Mouse (Mus musculus) WW6 (cell line): Measurements from ENCODE around the gene March7.

ENCODE experiments used
- DNase-seq: peaks from one replicate; pipeline ENCODE4 v3.0.0-alpha.2; 2013; ENCODE audit warnings: low read depth, low spot score

Gene March7

DNA sequence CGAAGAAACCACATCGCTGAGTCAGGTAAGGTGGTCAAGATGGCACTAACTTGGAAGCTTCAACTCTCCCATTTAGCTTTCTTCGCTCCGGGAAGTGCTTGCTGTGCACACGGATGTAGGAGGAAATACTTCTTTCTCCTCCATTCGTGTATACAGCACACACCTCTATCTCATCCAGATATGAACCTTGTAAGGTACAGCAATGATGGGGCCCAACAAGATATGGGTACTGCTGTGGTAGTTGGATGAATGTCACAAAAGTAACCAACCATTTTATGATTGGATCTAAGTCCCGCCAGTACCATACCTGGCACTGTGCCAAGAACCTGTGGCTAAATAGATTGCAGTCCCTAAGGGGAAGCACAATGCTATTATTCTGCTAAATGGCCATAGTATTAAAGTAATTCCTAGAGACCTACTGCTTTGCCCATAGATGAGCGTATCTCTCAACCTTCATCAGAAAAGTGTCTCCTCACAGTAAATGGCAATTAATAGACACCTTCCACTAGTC, 75.5 kb downstream of the March7 start:
- no peak for DNase-seq

DNA sequence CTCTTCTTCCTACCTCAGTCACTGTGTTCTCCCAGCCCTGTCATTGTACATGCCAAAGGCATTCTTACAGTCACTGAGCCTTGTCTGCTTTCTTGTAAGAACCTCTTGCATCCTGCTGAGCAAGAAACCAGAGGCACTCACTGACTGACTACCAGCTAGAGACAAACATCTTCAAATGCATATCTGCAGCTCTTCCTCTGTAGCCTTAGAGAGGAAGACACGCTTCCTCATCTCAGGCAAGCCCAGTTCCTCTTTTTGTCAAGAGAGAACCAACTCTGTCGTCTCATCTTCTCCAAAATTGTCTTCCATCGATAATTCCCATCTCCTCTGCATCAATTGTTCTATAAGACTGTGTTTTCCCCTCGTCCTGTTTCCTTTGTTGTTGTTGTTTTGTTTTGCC, 78.9 kb downstream of the March7 start:
- no peak for DNase-seq

DNA sequence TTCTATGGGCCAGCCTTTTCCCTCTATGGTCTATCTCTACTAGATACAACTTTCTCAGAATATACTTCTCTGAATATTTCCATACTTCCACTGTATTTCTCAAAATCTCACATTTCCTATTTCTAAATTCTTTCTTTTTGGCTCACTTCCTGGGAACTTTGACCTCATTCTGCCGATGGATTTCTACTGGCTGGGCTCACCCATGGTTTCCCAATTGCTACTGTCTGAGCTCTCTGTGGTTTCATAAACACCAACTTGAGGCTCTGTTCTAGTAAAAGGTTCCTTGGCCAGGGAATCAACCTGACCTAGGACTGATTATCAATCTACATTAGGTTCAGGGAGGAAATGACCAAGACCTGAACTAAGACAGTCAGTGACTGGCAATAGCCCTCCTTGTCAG, 79.8 kb downstream of the March7 start:
- no peak for DNase-seq

DNA sequence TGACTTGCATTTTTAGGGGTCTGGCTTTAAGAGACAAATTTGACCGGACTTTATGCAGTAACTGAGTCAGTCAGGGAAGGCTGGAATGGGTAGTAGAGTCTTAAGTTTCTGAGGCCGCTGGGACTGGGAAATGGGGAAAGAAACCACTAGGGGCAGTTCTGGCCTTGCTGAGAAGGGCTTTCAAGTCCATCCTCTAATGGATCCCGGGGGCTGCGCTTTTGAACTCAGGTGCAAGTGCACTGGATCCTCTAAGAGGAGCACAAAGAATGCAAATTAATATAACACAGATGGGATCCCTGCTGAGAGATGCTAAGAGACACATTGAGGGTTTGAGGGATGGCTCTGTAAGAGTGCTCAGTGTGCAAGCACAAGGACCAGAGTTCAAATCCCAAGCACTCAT, 81.7 kb downstream of the March7 start:
- no peak for DNase-seq

GRCm38 (mm10) chr2:60298266-60298665, 88.6 kb downstream of the March7 start:
- DNase-seq = no peak

DNA sequence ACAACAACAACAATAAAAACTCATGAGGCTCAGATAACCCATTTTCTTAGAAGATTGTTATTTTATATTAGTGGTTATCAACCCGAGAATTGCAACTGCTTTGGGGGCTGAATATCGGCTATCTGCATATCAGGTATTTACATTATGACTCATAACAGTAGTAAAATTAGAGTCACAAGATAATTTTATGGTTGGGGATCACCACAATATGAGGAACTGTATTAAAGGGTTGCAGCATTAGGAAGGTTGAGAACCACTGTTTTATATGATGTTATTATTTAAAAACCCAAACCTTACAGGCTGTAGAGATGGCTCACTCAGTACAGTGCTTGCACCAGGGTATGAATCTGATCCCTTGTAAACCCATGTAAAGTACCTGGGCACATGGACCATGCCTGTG, 89.6 kb downstream of the March7 start:
- no peak for DNase-seq
